Mouse (Mus musculus): ENCODE results near the gene Myt1l.

Myt1l gene

GRCm38 (mm10) chr12:29809569-29810185, 281.5 kb downstream of the Myt1l start:
- DNase-seq (ENCODE audit: low spot score in 2 of 2), result no peak

GRCm38 (mm10) chr12:29815466-29815865, 287.3 kb downstream of the Myt1l start:
- no peak for DNase-seq (ENCODE audit: low spot score in 2 of 2)

GRCm38 (mm10) chr12:29816130-29816529, 287.9 kb downstream of the Myt1l start:
- DNase-seq (ENCODE audit: low spot score in 2 of 2), result no peak

DNA sequence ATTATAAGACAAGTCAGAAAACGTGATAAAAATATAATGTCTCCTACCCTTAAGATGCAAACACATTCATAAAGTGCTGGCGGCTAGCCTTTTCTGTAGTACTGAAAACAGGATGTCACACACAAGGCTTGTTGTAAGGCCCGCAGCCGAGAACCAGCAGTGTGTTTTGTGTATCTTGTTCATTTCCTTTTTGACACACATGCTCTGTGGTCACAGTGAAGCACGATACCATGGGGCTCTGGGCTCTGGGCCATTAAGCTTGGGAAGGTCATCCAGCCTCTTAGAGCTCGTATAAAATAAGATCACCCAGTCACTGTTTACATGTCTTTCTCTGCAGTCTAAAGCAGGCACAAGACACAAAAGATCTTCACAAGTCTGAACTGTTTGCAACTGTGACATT, 288.6 kb downstream of the Myt1l start:
- no peak for DNase-seq (ENCODE audit: low spot score in 2 of 2)

DNA sequence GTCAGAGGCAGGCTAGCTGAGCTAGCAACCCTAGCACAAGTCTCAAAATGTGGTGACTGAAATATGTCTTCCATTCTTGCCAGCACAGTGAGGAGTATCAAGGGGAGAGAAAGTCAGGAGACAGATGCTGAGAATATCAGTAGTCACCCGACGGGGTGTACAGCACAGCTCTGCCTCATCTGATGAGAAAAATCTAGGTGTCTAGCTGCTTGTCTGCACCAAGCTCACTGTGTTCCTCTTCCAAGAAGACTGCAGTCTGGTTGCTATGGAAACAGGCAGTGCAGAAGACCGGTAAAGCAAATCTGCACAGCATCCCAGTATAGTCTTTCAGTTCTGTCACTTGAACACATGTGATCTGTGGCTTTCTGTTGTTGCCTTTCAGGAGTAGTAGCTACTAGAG, 294.0 kb downstream of the Myt1l start:
- no peak for DNase-seq (ENCODE audit: low spot score in 2 of 2)

DNA sequence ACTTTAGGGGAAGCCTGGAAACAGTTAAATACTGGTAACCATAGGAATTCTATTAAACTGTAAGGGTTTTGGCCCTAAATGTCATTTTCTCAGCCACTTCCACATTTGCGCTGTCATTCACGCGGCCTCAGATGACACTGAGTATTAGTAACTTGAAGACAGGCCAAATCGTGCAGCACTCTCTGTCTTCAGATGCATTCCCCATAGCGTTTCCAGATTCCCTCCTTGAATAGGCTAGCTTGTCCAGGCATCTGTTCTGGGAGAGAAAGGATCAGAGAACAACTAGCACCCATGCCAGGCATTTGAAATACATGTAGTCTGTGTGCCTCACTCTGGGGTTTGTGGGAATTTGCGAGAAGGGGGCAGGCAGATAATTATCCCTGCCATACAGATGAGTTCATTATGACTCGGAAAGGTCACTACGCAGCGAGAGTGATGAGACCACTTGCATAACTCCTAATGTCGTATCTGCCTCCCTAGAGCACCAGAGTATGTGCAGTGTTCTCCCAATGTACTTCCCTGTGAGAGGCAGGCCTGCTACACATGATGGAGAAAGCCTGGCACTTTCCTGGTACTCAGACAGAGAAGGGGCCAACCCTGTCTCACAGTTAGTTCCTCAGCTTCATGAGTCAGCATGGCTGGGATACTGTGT, 295.7 kb downstream of the Myt1l start:
- no peak for DNase-seq (ENCODE audit: low spot score in 2 of 2)

- no peak for DNase-seq (ENCODE audit: low spot score in 2 of 2)
These were observed 302.4 kb downstream of the Myt1l start for GRCm38 (mm10) chr12:29830571-29830970.

- no peak for DNase-seq (ENCODE audit: low spot score in 2 of 2)
These were observed 303.2 kb downstream of the Myt1l start for GRCm38 (mm10) chr12:29831356-29831755.

DNA sequence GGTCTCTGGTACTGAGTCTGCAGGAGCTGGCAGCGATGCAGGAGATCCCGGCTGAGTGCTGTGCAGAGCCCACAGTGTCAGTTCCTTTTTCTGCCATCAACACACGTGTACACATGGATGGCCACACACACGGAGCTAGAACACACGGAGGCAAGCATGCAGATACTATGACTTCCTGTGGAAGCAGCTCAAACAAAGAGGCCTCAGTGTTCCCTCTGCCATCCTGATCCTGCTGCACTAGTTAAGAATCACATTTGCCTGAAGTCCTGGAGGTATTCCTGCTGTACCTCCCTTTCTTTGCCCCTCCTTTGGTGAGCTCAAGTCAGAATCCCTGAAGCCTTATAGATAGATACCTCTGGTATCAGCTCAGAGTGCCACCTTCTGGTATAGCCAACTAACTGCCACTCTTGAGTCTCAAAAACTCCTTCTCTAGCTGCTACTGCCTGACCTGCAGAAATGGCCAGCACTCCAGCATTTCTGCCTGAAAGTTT, 309.2 kb downstream of the Myt1l start:
- DNase-seq (ENCODE audit: low spot score in 2 of 2), result peak in 1 of 2 experiments; percentile 45

DNA sequence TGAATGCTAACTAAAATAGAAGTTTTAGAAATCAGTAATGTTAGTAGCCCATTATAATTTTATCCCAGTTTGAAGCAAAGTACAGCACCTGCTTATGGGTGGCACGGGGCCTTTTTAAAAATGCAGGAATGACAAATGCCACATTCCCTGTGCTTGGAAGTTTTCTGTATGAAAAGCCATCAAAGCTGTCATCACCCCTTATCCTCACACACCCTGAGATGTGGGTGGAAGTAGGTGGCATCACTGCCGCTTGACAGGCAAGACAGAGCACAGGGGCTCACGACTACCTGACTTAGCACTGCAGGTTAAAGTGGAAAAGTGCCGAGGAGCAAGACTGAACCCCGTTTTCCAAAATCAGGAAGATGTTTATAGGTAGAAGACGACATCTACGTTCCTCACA, 310.2 kb downstream of the Myt1l start:
- DNase-seq (ENCODE audit: low spot score in 2 of 2), result no peak

DNA sequence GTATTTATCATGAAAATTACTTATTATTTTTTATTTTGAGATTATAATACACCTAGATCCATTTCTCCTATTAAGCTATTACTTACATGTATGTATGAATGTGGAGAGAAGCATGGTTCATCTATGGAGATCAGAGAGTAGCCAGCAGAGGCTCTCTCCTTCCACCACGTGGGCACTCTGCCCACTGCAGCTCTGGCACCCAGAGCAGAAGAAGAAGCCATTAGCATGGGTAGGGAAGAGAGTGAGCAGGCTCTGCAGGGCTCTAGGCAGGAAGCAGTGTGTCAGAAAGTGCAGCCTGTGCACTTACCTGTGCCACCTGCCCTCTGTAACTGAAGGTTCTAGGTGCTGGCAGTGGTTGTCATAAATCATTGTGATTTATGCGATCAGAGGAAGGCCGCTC, 321.8 kb downstream of the Myt1l start:
- no peak for DNase-seq (ENCODE audit: low spot score in 2 of 2)

DNA sequence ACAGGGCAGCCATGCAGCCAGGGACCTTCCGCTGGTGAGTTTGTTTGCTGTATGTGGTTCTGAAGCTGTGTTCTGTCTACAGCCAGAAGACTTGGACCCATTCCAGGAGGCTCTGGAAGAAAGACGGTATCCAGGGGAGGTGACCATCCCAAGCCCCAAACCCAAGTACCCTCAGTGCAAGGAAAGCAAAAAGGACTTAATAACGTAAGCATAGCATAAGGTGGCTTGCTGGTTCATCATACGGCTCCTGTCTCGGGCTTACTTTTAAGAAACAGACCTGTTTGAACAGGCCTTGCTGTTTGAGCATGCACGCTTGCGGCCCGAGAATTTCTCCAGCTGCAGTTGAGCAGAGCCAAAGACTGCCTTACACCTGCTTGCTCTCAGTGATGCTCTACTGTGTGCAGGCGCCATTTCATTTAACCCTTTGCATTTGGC, 326.0 kb downstream of the Myt1l start:
- no peak for DNase-seq (ENCODE audit: low spot score in 2 of 2)

- DNase-seq (ENCODE audit: low spot score in 2 of 2), result peak; percentile 53 to 72
These were observed 326.8 kb downstream of the Myt1l start for GRCm38 (mm10) chr12:29855007-29855406.

GRCm38 (mm10) chr12:29860986-29861385, 332.8 kb downstream of the Myt1l start:
- DNase-seq (ENCODE audit: low spot score in 2 of 2), result no peak

GRCm38 (mm10) chr12:29868295-29868694, 340.1 kb downstream of the Myt1l start:
- DNase-seq (ENCODE audit: low spot score in 2 of 2), result peak in 1 of 2 experiments; percentile 29

GRCm38 (mm10) chr12:29868781-29869180, 340.6 kb downstream of the Myt1l start:
- DNase-seq (ENCODE audit: low spot score in 2 of 2), result peak in 1 of 2 experiments; percentile 14

GRCm38 (mm10) chr12:29872156-29872815, 344.1 kb downstream of the Myt1l start:
- peak; percentile 46 to 81 for DNase-seq (ENCODE audit: low spot score in 2 of 2)

- DNase-seq (ENCODE audit: low spot score in 2 of 2), result no peak
These were observed 345.1 kb downstream of the Myt1l start for GRCm38 (mm10) chr12:29873281-29873772.

DNA sequence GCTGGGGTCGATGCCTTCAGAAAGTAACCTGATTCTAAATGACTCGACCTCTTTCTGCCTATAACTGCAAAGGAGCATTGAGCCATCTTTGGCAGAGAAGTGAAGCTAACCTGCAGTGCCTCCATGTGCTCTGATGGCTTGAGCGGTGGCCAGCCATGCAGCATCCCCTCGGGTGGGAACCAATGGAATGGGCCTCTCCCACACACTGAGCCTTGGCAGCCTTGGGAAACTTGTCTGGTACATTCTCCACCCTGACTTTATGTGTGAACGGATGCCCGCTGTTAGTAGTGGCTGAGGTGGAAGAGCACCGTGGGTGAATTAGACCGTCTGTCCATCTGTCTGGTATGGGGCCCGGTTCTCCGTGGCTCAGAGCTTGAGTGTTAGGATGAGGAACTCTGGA, 349.8 kb downstream of the Myt1l start:
- DNase-seq (ENCODE audit: low spot score in 2 of 2), result no peak

DNA sequence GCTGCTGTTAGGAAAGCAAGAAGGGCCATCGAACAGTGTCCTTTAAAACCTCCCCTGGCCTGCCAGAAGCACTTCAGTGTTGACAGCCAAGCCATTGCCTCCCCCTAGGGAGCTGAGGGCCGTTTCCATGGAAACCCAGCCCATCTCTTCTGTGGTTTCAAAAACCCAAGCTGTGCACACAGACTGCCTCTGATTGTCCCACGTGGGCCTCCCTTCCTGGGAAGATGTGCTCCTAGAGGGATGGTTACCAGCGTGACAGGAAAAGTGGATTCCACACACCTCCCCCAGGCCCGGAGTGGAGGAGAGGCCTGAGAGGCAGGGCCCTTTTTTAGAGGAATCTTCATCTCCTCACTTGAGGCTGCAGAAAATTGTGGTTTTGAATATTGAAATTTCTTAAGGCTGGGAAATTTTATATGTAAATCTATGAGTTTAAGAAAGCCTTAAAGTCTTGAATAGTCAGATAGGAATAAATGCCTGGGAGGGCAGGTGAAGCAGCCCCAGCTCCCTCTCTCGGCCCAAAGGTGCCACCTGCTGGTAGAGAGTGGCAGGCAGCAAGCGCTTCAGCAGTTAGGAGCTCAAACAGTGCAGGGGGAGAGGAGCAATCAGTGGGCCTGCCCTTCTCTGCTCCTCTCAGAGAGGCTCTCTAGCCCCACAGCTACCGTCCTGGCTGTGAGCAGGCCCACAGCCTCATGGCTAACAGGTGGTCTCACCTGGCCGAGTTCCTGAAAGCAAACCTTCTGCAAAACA, 354.9 kb downstream of the Myt1l start:
- DNase-seq (ENCODE audit: low spot score in 2 of 2), result peak; percentile 69 to 83

- DNase-seq (ENCODE audit: low spot score in 2 of 2), result peak in 1 of 2 experiments; percentile 81
These were observed 356.2 kb downstream of the Myt1l start for GRCm38 (mm10) chr12:29884376-29884775.

GRCm38 (mm10) chr12:29894669-29895068, 366.5 kb downstream of the Myt1l start:
- peak in 1 of 2 experiments; percentile 69 for DNase-seq (ENCODE audit: low spot score in 2 of 2)
